24 mouse cellular contexts compared by ENCODE assay signal in genomic region chr4:132057311-132057710, GRCm38 (mm10). TPM values are rescaled to one million over a fixed set of nuclear protein-coding genes. Genes with fewer than 3 reads are reported as not detected.
A peak's percentile ranks its signal among the peaks of the same experiment; 100 is the strongest.
DNase-seq lines count a peak whose midpoint lies in the region; ATAC-seq and TF ChIP-seq lines count a peak whose summit lies in the region.
"Had no signal": no experiment of that assay in that cellular context is flagged by ENCODE, and none has a peak within 500 bp of the region (broad histone marks: within the 10 kb centered on the region; RNA-seq: fewer than 3 reads in every experiment).

No protein-coding gene starts in this region.

- no peak for TF ChIP-seq EP300 in liver, postnatal 0 days (IDR thresholded peaks at IDR 0.05; ENCODE audit: low read depth)

- no peak overlapping the region for H3K9ac ChIP-seq in heart, embryonic 13.5 days
- no peak overlapping the region for H3K9ac ChIP-seq in heart, embryonic 12.5 days
- H3K9ac ChIP-seq in liver, postnatal 0 days (replicated peaks): 0 out of 2 replicates have a peak overlapping the region, but pooled peaks have one; percentile 22
- H3K9ac ChIP-seq: embryonic facial prominence, embryonic 12.5 days; forebrain, embryonic 15.5 days; hindbrain, embryonic 13.5 days had no signal

- H3K9me3 ChIP-seq in heart, embryonic 13.5 days: no peaks in the 10 kb centered on the region
- no peaks in the 10 kb centered on the region for H3K9me3 ChIP-seq in heart, embryonic 12.5 days (replicated peaks)
- no peaks in the 10 kb centered on the region for H3K9me3 ChIP-seq in liver, postnatal 0 days (ENCODE audit: low read length)
- H3K9me3 ChIP-seq: embryonic facial prominence, embryonic 12.5 days; forebrain, embryonic 15.5 days; G1E; hindbrain, embryonic 13.5 days had no signal

- H3K27me3 ChIP-seq in heart, embryonic 13.5 days (replicated peaks): no peaks in the 10 kb centered on the region
- no peaks in the 10 kb centered on the region for H3K27me3 ChIP-seq in heart, embryonic 12.5 days (replicated peaks)
- no peaks in the 10 kb centered on the region for H3K27me3 ChIP-seq in liver, postnatal 0 days (ENCODE audit: insufficient read depth, low read length)
- H3K27me3 ChIP-seq: embryonic facial prominence, embryonic 12.5 days; forebrain, embryonic 15.5 days; hindbrain, embryonic 13.5 days had no signal

- H3K4me3 ChIP-seq in heart, embryonic 13.5 days: no peak overlapping the region
- no peak overlapping the region for H3K4me3 ChIP-seq in heart, embryonic 12.5 days
- H3K4me3 ChIP-seq in liver, postnatal 0 days (ENCODE audit: low read depth, low read length): no peak overlapping the region
- H3K4me3 ChIP-seq: embryonic facial prominence, embryonic 12.5 days; forebrain, embryonic 15.5 days; heart, adult 2 months; hindbrain, embryonic 13.5 days had no signal

- peak; percentile 76 for DNase-seq in retina, adult 2 months (ENCODE audit: low read depth, low spot score)
- DNase-seq in retina, embryonic 14.5 days (ENCODE audit: low spot score): no peak
- DNase-seq in liver, postnatal 0 days: no peak
- DNase-seq in ovary, adult 18-20 months (ENCODE audit: low spot score): no peak
- no peak for DNase-seq in layer of hippocampus, postnatal 14 days (ENCODE audit: low spot score in 2 of 2)
- DNase-seq in Muller cell, postnatal 12 days (ENCODE audit: inconsistent ontology term): no peak
- DNase-seq: adrenal gland, postnatal 10 days; B cell, adult 2 months; cerebellum, adult 11 months; cerebellum, adult 8-10 months; cerebellum, postnatal 14 days; gastrocnemius, postnatal 10 days; heart, postnatal 14 days had no signal

- peak overlapping the region; percentile 54; the same call in 1 of the 2 replicates for H3K27ac ChIP-seq in heart, embryonic 13.5 days (replicated peaks)
- no peak overlapping the region for H3K27ac ChIP-seq in heart, embryonic 12.5 days (ENCODE audit: poor library complexity, severe bottlenecking)
- H3K27ac ChIP-seq in liver, postnatal 0 days (ENCODE audit: low read depth): peak overlapping the region; percentile 58; the same call in 1 of the 2 replicates
- H3K27ac ChIP-seq: embryonic facial prominence, embryonic 12.5 days; forebrain, embryonic 15.5 days; heart, adult 2 months; hindbrain, embryonic 13.5 days had no signal

- peak overlapping the region; percentile 14; the same call in 1 of the 2 replicates for H3K4me2 ChIP-seq in heart, embryonic 13.5 days
- H3K4me2 ChIP-seq in heart, embryonic 12.5 days: no peak overlapping the region
- H3K4me2 ChIP-seq in liver, postnatal 0 days (ENCODE audit: low read depth, low read length): 0 out of 2 replicates have a peak overlapping the region, but pooled peaks have one; percentile 20
- H3K4me2 ChIP-seq: embryonic facial prominence, embryonic 12.5 days; forebrain, embryonic 15.5 days; hindbrain, embryonic 13.5 days had no signal

- no peak for TF ChIP-seq CTCF in liver, postnatal 0 days (IDR thresholded peaks at IDR 0.05; ENCODE audit: low read depth)

- peaks cover 50% of the 10 kb centered on the region for H3K4me1 ChIP-seq in heart, embryonic 13.5 days
- H3K4me1 ChIP-seq in heart, embryonic 12.5 days (replicated peaks): peaks cover 47% of the 10 kb centered on the region
- peaks cover 52% of the 10 kb centered on the region for H3K4me1 ChIP-seq in liver, postnatal 0 days (ENCODE audit: insufficient read depth)
- H3K4me1 ChIP-seq: forebrain, embryonic 15.5 days; hindbrain, embryonic 13.5 days had no signal

- no peak for ATAC-seq in heart, embryonic 13.5 days (ENCODE audit: extremely low read depth, insufficient number of reproducible peaks, low FRiP score, low TSS enrichment)
- no peak for ATAC-seq in heart, embryonic 12.5 days (ENCODE audit: insufficient number of reproducible peaks, low FRiP score)
- ATAC-seq in liver, postnatal 0 days: no peak
- ATAC-seq: CD4-positive, CD25-positive, alpha-beta regulatory T cell, adult 4 months; forebrain, embryonic 15.5 days had no signal

- H3K36me3 ChIP-seq in heart, embryonic 13.5 days: no peaks in the 10 kb centered on the region
- H3K36me3 ChIP-seq in heart, embryonic 12.5 days: no peaks in the 10 kb centered on the region
- H3K36me3 ChIP-seq in liver, postnatal 0 days (replicated peaks; ENCODE audit: insufficient read depth, low read length): peaks cover 43% of the 10 kb centered on the region
- H3K36me3 ChIP-seq: embryonic facial prominence, embryonic 12.5 days; forebrain, embryonic 15.5 days; hindbrain, embryonic 13.5 days had no signal

RNA-seq across cellular contexts. Expression of gene Gm10300, which starts 17.2 kb away (rescaled TPM):
- 0.08 and 0.13 TPM in 2 replicates for polyA plus RNA-seq in heart, embryonic 13.5 days (2015; fragmentation: Nextera tagmentation; extraction: Ambion mirVana)
- 0.15 and 0.28 TPM in 2 replicates for polyA plus RNA-seq in heart, embryonic 12.5 days (2016; fragmentation: Nextera tagmentation; extraction: Ambion mirVana)
- polyA plus RNA-seq in liver, postnatal 0 days (2015; fragmentation: Nextera tagmentation; extraction: Ambion mirVana): 0.18 and 0.28 TPM in 2 replicates
- total RNA-seq in layer of hippocampus, postnatal 14 days (2021): not detected
- polyA plus RNA-seq: brain, embryonic 14.5 days; CD4-positive, CD25-positive, alpha-beta regulatory T cell, adult 4 months; embryonic facial prominence, embryonic 12.5 days; forebrain, embryonic 11.5 days; forebrain, embryonic 15.5 days; frontal cortex, adult 2 months; hindbrain, embryonic 13.5 days had no signal

RNA-seq across cellular contexts. Expression of gene Epb41, which starts 17.8 kb away (rescaled TPM):
- 58.5 and 76.5 TPM in 2 replicates for polyA plus RNA-seq in heart, embryonic 13.5 days (2015; fragmentation: Nextera tagmentation; extraction: Ambion mirVana)
- 97.6 and 102 TPM in 2 replicates for polyA plus RNA-seq in heart, embryonic 12.5 days (2016; fragmentation: Nextera tagmentation; extraction: Ambion mirVana)
- polyA plus RNA-seq in liver, postnatal 0 days (2015; fragmentation: Nextera tagmentation; extraction: Ambion mirVana): 65.7 and 75.1 TPM in 2 replicates
- total RNA-seq in layer of hippocampus, postnatal 14 days (2021): 10 to 100 TPM; 28.3 to 31.3 TPM
